Mouse (Mus musculus) CD4-positive helper T cell, adult 2 months (primary cell): ENCODE measurements around the gene Slc7a14.

ENCODE experiments used
- DNase-seq: peaks from one replicate; pipeline ENCODE4 v3.0.0-alpha.2; 2012; ENCODE audit warnings: low read depth, missing footprints, low spot score

The Slc7a14 gene

DNA sequence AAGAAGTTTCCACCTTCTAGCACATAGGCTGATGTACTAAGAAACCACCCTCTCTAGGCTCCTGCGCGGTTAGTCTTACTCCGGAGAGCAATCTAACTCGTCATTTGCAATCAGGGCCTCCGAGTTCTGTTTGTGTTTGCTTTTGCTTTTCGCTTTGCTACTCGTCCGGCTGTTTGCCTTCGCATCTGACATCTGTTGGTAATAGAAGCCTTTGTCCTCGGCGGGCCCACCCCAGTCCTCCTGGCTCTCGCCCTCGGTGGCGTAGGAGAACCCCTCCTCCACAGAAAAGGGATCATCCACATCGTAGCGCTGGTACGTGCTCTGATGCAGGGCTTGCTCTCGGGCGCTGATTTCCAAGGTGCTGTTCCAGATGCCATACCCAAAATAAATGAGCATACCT is 101.2 kb downstream of the Slc7a14 start:
- DNase-seq = no peak

DNA sequence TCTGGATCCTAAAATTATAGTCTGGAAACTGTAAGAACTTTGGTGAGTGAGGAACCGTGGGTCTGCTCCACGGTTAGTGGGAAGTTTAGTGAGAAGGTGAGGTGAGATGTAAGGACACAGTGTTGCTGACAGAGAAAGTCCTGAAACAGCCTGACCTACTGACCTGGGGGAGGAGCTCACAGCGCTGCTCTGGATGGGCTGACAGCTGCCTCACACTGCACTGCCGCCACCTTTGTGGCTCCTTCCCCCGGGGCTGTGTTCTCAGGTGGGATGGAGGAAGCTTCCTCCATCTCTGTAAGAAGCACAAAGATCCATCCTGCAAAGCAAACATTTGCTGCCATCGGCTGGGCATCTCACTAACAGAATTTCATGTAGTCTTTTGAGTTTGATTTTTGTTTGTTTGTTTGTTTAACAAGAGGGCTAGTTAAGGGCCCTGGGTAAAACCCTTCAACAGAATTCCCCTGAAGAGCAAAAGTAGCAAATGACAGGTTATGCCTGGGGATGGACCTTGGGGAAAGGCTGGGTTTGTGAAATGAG is 101.7 kb downstream of the Slc7a14 start:
- DNase-seq = no peak

DNA sequence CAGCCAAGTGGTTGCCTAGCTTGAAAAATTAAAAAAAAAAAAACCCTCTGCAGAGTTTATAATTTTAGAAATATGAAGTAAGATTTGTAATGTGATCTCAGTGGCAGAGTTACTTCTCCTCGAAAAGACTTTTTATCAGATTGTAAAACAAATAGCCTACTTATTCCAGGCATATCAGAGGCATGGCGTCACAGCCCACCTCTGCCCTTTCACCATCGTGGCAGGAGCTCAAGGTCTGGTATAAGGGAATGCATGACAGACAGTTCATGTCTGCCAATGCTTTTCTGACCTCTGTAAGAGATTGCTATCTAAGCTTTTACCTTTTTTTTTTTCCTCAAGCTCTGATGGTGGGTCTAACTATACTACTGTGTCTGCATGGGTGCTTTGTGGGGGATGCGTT is 102.1 kb downstream of the Slc7a14 start:
- no peak for DNase-seq

DNA sequence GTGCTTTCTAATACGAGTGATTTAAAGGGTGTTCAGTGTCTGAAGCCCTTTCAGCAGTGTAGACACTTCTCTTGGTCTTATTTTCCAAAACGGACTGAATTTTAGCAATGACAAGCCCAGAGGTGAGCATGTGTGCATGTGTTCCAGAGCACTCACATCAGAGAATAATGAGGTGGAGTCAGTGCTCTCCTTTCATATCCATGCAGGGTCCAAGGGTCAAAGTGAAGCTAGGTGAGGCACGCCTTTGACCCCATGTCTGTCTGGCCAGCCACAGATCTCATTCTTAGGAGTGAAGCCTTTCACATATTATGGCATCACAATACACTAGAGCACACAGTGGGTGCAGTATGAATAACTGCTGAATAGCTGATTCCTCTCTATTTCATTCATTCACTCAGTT is 105.0 kb downstream of the Slc7a14 start:
- DNase-seq = no peak

DNA sequence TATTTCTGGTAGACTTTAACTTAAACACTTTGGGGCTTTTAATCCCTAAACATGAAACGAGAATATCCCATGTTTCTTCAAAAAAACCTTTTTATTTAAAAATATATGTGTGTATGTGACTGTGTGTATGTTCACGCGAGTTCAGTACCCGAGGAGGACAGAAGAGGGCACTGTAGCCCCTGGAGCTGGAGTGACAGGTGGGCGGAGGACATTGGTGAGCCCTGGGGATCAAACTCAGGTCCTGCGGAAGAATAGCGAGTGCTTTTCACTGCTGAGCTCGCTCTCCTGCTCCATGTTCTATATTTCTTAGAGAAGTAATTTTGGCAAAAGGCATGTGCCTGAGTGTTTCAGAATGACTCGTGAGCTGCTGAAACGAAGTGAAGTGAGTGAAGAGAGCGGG is 106.2 kb downstream of the Slc7a14 start:
- DNase-seq = no peak

DNA sequence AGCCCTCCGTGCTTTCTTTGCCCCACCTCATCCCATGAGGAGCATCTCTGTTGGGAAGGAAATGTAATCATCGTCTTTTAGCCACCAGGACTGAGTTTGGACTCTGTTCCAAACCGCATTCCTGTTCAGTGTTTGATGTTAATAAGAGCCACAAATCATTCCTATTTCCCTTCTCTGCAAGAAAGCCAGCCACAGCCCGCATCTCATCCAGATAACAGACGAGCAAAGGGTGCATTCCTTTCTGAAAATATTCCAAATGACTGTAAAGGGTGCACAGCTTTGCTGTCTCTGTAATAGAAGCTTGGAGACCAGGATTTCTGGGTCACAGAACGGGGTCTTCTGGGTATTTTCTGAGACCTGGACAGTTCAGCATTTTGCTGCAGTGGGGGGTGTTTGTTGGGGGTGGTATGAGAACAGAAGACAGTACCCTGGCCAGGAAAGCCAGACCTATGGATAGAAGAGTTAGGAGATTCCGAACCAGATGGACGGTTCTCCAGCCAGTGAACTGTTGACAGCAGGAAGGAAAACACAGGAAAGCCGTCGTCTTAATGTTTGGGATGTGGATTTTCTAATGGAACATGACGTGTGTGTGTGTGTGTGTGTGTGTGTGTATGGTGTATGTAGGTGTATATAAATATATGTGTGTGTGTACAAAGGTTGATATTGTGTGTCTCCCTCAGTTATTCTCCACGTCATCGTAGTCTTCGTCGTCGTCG is 110.9 kb downstream of the Slc7a14 start:
- no peak for DNase-seq

DNA sequence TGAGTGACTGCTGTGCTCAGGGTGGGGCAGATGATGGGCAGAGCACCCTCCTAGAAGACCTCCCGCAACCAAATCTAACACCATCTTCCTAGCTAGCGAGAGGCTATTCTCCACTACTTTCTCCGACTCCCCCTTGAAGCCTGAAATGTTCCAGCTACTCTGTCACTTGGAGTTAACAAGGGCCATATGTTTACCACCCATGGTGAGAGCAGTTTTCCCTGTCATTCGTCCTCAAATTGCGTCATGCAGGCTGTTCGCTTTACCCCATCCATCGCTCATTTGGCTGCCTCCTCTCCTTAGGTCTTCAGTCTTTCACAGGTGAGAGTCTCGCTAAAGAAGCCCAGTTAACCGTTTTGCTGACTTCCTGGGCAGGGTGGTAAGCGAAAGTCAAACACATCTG is 118.8 kb downstream of the Slc7a14 start:
- no peak for DNase-seq

DNA sequence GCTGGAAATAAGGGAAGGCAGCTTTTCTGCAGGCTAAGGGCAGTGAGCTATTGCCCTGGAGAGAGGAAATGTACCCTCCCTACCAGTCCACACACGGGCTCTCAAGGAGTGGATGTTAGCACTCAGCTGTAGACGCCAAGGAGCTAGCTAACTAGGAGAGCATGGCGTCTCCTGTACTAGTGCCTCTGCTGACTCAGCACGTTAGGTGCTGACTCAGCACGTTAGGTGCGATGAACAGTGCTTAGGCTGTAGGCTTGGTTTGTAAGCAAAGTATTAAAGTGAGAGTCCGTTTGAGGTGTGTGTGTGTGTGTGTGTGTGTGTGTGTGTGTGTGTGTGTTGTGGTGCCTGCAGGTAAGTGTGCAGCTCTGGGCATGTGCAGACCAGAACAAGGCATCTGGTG is 119.8 kb downstream of the Slc7a14 start:
- no peak for DNase-seq

DNA sequence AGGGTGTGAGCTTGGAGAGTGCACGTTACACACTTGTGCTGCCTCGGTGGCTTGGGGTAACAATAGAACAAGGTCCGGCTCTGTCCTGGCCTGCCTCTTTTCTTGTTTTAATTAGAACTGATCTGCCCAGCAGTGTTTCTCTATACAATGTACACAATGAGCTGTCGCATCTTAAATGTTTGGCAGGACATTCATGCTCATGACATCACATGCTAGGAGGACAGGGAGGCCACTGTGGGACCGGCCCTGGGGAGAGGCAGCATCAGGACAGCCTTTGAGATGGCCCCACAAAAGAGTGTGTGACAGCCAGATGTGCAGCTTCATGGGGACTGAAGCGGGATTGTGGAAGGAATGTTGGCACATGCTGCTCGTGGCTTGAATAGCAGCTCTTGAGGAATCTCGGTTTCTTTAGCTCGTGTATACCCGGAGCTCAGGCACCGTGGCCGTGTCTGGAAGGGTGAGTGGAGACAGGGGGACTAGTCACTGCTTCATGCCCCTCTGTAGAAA is 143.8 kb downstream of the Slc7a14 start:
- DNase-seq = no peak

DNA sequence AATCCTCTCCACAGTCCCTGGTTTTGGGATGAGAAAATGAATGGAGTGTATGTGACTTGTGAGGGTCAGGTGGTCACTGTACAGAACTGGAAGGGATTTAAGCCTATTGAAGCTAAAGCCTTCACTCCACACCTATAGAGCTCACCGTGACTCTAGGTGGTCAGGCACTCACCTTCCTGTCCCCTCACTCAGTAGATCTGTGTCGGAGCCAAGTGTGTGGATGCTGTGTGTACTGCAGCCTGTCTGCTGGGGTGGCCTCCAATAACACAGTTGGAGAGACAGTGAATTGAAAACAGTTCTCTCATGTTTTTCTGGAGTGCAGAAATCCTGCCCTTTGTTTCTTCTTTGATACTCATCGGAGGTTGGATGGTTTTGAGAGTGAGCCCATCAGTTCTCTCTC is 144.4 kb downstream of the Slc7a14 start:
- DNase-seq = no peak

DNA sequence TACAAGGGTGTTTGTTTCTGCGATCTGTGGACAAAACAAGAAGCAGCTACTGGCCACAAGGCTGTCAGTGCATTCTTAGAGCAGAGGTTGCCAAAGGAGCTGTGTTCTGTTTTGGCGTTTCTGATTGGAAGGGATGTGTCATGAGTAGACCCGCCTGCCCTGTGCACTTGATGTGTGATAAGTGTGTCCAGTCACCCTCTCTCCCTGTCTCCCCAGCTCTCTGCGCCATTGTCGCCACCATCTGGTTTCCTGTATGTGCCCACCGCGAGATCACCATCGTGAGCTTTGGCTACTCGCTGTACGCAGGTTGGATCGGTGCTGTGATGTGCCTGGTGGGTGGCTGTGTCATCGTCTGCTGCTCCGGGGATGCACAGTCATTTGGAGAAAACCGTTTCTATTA is 147.3 kb downstream of the Slc7a14 start:
- no peak for DNase-seq

DNA sequence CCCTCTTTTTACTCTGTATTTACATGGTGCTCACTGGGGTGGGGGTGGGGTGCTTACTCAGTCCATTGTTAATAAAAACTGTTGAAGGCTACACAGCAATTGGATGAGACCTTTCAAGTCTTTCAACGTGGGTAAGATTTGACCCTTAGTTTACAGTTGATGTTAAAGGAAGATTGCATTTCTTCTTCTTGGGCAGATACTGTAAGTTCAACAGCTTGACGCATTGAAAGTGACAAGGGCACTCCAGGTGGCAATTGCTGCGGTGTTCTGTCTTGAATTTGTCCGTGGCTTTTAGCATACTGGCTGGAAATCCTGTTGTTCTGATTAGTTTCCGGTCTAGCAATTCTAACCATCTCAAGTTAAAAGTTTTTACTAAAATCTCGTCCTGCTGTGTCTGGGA is 148.8 kb downstream of the Slc7a14 start:
- DNase-seq = no peak

DNA sequence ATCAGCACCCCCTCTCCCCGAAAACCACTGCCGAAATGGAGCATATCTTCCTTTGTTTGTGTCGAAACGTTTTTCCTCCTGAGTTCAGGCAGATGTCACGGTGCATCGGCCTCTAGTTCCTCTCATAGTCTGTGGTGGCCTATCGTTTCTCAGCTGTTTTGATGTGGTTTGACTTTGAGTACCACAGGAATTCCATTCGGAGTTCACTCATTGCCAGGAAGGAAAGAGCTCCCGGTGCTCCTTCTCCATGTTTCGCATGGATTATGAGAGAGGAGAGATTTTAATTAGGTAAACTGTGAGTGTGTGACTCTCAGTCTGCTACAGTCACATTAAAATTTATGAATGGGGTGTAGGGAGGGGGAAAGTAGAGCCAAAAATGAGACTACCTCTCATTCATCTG is 150.1 kb downstream of the Slc7a14 start:
- DNase-seq = no peak

DNA sequence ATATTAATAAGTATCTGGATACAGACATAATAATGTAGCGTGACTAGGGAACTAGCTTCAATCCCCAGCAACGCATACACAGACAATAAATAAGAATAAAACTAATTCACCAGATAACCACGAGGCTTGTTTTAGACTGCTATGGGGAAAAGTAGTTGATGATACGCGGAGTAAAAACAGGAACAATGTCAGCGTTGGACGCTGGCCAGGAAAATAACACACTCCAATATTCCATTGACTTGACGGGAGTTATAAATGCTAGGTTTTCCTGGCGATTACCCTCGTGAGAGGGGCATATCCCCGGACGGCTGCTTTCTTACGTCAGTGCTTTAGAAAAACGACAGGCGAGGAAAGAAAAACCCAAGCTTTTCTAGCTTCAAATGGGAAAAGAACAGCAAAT is 152.4 kb downstream of the Slc7a14 start:
- DNase-seq = no peak

DNA sequence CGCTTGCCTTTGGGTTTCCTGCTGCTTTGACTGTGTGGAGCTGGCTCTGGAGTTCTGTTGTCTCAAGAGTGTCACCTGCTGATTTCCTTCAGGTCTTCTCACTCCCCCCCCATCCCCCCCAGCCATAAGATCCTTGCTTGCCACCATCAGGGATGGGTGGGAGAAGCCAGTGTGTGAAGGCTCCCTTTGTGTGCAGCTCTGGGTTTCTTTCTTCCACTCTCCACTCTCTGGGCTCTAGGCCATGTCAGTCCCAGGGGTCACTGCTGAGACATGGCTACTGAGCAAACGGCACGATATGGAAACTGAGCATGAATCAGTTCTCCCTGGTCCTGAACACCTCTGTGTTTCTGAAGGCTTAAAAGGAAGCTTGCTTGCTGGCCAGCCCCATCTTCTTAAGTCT is 154.1 kb downstream of the Slc7a14 start:
- no peak for DNase-seq
